Mouse (Mus musculus): ENCODE results near the gene Slc13a4. TPM values are rescaled to one million over a fixed set of nuclear protein-coding genes. Genes with fewer than 3 reads are reported as not detected.

The Slc13a4 gene
- polyA plus RNA-seq (2017; shearing (Covaris generic)): under 1 TPM in 1 of 2 experiments, not detected in 1; 0.15 TPM

DNA sequence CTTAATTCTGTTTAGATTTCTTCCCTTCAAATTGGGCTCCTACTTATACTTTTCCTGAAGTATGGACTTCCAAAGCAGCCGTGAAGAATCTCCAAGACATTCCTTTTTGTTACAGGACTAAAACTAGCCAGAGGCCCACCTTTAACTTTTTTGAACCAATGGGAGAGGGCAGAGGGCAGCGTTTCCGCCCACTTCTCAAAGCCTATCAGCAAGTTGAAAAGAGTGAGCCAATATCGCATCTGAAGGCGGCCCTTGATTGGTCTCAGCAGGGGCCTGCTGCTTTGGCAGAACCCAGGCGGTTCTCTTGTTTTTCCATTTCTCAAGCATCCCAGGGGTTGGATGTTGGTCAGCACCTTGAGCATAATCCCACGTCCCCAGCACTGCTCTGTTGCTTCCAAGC is at the start of gene Slc13a4:
Gene Slc13a4, minus strand, starts transcription at position 95 of the 400 bp plus-strand sequence.
- no peak for ATAC-seq

GRCm38 (mm10) chr6:35355320-35355719 is 47.4 kb upstream of the Slc13a4 start:
- no peak for ATAC-seq

- no peak for ATAC-seq
These were observed 46.7 kb upstream of the Slc13a4 start for GRCm38 (mm10) chr6:35354622-35354998.

- ATAC-seq: no peak
These were observed 46.1 kb upstream of the Slc13a4 start for GRCm38 (mm10) chr6:35353846-35354621.

DNA sequence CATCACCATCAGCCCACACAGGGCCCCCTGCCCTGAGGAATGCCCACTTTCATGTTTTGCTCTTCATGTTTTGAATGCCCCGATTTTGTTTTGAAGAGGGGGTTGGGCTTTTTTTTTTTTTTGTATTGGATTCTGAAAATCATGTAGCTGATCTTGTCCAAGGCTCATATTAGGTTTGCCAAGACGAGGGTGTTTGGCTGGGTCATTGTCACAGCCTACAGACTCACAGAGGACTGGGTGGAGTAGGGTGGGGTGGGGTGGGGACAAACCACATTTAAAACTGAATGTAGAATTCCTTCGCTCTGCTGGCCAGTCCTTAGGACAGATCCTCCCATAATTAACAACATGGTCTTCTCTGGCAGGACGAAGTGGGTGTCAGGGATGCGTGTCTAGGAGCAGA is 45.5 kb upstream of the Slc13a4 start:
- no peak for ATAC-seq

DNA sequence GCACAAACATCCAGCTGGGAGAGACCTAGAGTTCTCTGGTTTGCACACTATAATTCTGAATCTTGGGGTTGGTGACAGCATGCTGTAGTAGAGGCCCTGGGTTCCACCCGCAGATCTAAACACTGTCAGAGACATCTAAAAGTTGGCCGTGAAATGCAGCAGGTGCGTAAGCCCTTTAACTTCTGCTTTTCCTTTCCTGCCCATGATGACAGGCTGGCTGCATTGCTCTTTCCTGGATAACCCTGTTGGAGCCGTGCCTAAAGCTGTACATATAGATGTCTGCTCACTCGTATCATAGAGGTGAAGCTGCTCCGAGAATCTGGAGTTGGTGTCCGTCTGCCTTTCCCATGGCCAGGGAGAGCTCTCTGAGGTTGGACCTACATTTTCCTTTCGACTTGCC is 44.9 kb upstream of the Slc13a4 start:
- ATAC-seq: no peak

GRCm38 (mm10) chr6:35351826-35352225 is 43.9 kb upstream of the Slc13a4 start:
- no peak for ATAC-seq

- no peak for ATAC-seq
These were observed 41.9 kb upstream of the Slc13a4 start for GRCm38 (mm10) chr6:35349784-35350183.

DNA sequence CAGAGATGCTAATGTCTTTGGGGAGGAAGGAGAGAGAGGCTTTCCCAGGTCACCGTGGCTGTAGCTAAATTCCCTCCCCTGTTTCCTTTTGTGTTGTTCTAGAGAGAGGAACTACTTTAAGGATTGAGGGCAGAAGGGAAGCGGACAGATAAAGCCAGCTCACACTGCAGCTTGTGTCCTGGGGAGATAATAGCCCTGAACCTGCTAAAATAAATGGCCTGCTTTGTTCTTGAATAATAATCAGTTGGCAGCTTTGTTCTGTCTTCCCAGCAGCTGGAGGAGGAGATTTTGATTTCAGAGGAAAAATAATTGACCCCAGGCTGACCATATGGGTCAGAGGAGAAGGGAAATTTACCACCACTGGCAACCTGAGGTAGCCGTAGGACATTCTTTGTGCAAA is 30.7 kb upstream of the Slc13a4 start:
- ATAC-seq: no peak

- no peak for ATAC-seq
These were observed 29.9 kb upstream of the Slc13a4 start for GRCm38 (mm10) chr6:35337836-35338235.

DNA sequence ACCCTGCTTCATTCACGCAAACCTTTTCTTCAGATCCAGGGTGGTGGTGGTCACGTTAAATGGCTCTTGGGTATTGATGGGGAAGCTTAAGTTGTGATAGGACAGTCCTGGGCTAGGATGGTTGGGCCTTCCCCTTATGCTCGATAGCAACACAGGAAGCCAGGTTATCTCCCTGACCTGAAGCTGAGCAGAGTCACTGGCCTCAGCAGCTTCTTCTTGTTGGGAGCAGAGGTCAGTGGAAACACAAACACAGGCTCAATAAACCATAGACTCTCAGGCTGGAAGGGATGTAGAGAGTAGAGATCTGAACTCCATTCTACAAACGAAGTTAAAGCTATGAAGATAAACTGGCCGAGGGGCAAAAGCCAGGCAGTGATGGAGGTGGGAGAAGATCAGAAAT is 27.5 kb upstream of the Slc13a4 start:
- ATAC-seq: no peak

GRCm38 (mm10) chr6:35334278-35334677 is 26.3 kb upstream of the Slc13a4 start:
- no peak for ATAC-seq

- no peak for ATAC-seq
These were observed 25.7 kb upstream of the Slc13a4 start for GRCm38 (mm10) chr6:35333632-35334031.

GRCm38 (mm10) chr6:35330834-35331233 is 22.9 kb upstream of the Slc13a4 start:
- no peak for ATAC-seq

GRCm38 (mm10) chr6:35329956-35330355 is 22.0 kb upstream of the Slc13a4 start:
- ATAC-seq: no peak

DNA sequence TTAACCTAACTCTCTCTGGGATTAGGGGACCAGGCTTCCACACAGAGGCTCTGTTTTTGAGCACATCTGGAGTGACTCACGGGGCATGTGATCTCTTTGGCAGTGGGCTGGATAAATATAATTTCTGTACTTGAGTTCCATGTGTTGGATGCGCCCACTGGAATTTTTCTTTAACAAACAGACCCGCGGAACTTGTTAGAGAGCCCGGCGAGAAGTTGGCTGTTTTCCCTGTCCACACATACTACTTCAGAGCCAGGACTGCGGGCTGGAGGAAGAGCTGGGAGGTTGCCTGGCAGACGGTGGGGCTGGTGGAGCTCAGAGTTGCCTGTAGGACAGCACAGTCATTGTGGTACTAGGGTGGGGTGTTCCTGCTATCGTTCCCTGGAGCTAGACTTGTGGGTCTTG is 18.2 kb upstream of the Slc13a4 start, which contains the start of gene Fam180a:
Gene Fam180a, minus strand, starts transcription at position 31 of the 405 bp plus-strand sequence.
- no peak for ATAC-seq

- ATAC-seq: no peak
These were observed 16.4 kb upstream of the Slc13a4 start for GRCm38 (mm10) chr6:35324306-35324705.

DNA sequence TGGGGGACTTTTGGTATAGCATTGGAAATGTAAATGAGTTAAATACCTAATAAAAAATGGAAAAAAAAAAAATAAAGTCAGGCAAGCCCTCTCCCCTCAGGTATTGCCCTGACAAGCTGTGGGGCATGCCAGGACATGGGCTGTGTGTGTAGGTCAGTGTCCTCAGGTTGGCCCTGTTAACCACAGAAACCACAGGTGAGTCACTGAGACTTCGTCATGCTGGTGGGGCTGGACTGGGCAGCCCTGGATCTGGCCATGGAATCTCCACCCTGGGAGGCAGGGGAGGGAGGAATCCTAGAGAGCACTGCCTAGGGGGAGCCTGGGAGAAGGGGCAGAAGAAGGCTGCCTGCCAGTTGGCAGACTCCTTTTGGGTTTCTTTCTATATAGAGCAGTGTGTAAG is 15.1 kb upstream of the Slc13a4 start:
- ATAC-seq: no peak

GRCm38 (mm10) chr6:35321105-35321504 is 13.2 kb upstream of the Slc13a4 start:
- no peak for ATAC-seq

GRCm38 (mm10) chr6:35319850-35320249 is 11.9 kb upstream of the Slc13a4 start:
- ATAC-seq: no peak

DNA sequence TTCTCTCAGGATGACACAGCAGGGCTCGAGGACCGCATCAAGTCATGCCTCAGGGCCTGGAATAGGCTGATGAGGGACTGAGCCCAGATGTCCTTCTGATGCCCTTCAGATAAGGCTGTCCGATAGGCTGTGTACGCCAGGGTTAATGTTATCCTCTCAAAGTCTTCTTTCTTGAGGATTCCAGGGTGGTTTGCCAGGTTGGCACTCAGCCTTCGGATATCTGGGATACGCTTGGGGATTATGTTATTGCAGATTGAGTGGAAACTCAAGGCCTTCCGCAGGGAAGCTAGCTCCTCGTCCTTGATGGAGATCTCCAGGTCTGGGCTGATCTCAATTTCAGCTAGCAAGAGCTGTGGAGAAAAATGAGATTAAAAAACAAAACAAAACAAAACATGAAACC is 5.6 kb upstream of the Slc13a4 start:
- ATAC-seq: no peak

- ATAC-seq: no peak
These were observed 1.5 kb upstream of the Slc13a4 start for GRCm38 (mm10) chr6:35309406-35309805.

GRCm38 (mm10) chr6:35307136-35307535 is 795 bp downstream of the Slc13a4 start:
- no peak for ATAC-seq

DNA sequence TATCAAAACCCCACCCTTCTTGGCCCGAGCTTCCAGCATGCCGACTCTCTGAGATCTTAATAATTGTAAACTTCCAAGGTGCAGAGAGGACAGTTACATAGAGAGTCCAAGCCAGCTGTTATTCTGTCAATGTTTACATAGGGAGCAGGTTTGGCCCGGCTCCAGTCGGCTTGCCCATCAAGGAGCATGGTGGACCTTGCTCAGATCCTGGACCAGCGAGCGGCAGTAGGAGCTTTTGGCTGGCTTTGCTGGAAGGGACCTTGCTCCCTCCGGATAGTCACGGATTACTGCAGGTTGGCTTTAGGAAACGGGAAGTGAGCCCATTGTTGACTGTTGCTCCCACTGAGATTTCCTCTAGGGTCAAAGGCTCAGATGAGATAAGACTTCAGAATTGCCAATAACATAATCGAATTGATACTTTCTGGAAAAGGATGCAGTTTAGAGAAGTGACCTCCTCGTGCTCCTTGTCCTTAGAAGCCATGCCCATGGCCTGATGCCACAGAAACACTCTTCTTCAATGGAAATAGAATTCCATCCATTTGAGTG is 4.5 kb downstream of the Slc13a4 start:
- ATAC-seq: no peak
